Comparison of ENCODE assay signal across 27 mouse cellular contexts in the genomic region with DNA sequence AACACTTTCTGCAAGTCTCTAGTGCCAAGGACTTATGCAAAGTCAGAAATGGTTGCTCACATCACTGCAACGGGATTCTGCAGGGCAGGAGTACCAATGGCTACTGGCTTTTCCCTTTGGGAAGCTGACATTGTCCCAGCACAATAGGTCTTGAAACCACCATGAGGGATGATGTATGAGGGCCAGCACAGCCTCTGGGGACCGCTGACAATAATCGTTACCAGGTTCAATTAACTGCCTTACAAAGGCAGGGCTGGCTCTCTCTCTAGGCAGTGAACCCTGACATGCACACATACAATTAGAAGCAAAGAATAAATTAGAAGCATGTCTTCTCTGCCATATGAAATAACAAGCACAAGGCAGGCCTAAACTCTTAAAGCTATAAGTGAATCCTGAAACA.
DNase-seq lines count a peak whose midpoint lies in the region; ATAC-seq lines count a peak whose summit lies in the region.
"Had no signal": no experiment of that assay in that cellular context is flagged by ENCODE, and none has a peak within 500 bp of the region (broad histone marks: within the 10 kb centered on the region; RNA-seq: fewer than 3 reads in every experiment).

No protein-coding gene starts in this region.

- no peak overlapping the region for H3K4me3 ChIP-seq in hindbrain, embryonic 12.5 days
- H3K4me3 ChIP-seq in hindbrain, embryonic 16.5 days (ENCODE audit: low read length) = no peak overlapping the region
- no peak overlapping the region for H3K4me3 ChIP-seq in neural tube, embryonic 12.5 days
- H3K4me3 ChIP-seq in neural tube, embryonic 15.5 days (replicated peaks) = no peak overlapping the region
- H3K4me3 ChIP-seq in neural tube, embryonic 14.5 days (ENCODE audit: low read depth, low read length) = no peak overlapping the region
- H3K4me3 ChIP-seq: embryonic facial prominence, embryonic 15.5 days; forebrain, embryonic 13.5 days; left cerebral cortex, adult 2 months; limb, embryonic 13.5 days; lung, embryonic 15.5 days; midbrain, embryonic 15.5 days had no signal

- peak; percentile 60 for DNase-seq in embryo, embryonic 10 days (ENCODE audit: low spot score)
- DNase-seq in embryo, embryonic 9.5 days (ENCODE audit: extremely low spot score) = no peak
- DNase-seq in adrenal gland, adult 8-10 months = no peak
- DNase-seq: adrenal gland, adult 2 months; cerebellum, adult 8-10 months; cerebellum, postnatal 25 days; gastrocnemius, postnatal 14 days; heart, postnatal 36 days; kidney, adult 9 months; kidney, postnatal 14 days; lung, postnatal 36 days; thymus, adult 2 months had no signal

- peak; percentile 83 for ATAC-seq in hindbrain, embryonic 12.5 days (ENCODE audit: low FRiP score)
- no peak for ATAC-seq in hindbrain, embryonic 16.5 days
- peak; percentile 75 for ATAC-seq in neural tube, embryonic 12.5 days (ENCODE audit: low FRiP score, low read depth)
- no peak for ATAC-seq in neural tube, embryonic 15.5 days (ENCODE audit: low FRiP score)
- ATAC-seq in neural tube, embryonic 14.5 days (ENCODE audit: low read depth) = peak; percentile 34; the same call in 1 of the 2 replicates
- ATAC-seq: activated CD4-positive, CD25-positive, alpha-beta regulatory T cell, adult 4 months; forebrain, embryonic 13.5 days; intestine, postnatal 0 days; midbrain, embryonic 15.5 days had no signal

- H3K27me3 ChIP-seq in hindbrain, embryonic 12.5 days = no peaks in the 10 kb centered on the region
- H3K27me3 ChIP-seq in hindbrain, embryonic 16.5 days (replicated peaks; ENCODE audit: control insufficient read depth, insufficient read depth, low read length) = no peaks in the 10 kb centered on the region
- no peaks in the 10 kb centered on the region; the same call in 1 of the 2 replicates for H3K27me3 ChIP-seq in neural tube, embryonic 12.5 days (replicated peaks)
- no peaks in the 10 kb centered on the region; the same call in 1 of the 2 replicates for H3K27me3 ChIP-seq in neural tube, embryonic 15.5 days (replicated peaks)
- H3K27me3 ChIP-seq in neural tube, embryonic 14.5 days (ENCODE audit: control insufficient read depth, insufficient read depth, low read length) = no peaks in the 10 kb centered on the region
- H3K27me3 ChIP-seq: embryonic facial prominence, embryonic 15.5 days; forebrain, embryonic 13.5 days; lung, embryonic 15.5 days; midbrain, embryonic 15.5 days had no signal

- H3K9me3 ChIP-seq in hindbrain, embryonic 12.5 days (replicated peaks) = no peaks in the 10 kb centered on the region
- no peaks in the 10 kb centered on the region for H3K9me3 ChIP-seq in hindbrain, embryonic 16.5 days (ENCODE audit: control insufficient read depth, low read length)
- H3K9me3 ChIP-seq in neural tube, embryonic 12.5 days = no peaks in the 10 kb centered on the region
- H3K9me3 ChIP-seq in neural tube, embryonic 15.5 days (replicated peaks) = no peaks in the 10 kb centered on the region
- H3K9me3 ChIP-seq in neural tube, embryonic 14.5 days (ENCODE audit: control insufficient read depth, low read length) = no peaks in the 10 kb centered on the region
- H3K9me3 ChIP-seq: embryonic facial prominence, embryonic 15.5 days; forebrain, embryonic 13.5 days; limb, embryonic 13.5 days; lung, embryonic 15.5 days; midbrain, embryonic 15.5 days had no signal

- H3K9ac ChIP-seq in hindbrain, embryonic 12.5 days = no peak overlapping the region
- no peak overlapping the region for H3K9ac ChIP-seq in hindbrain, embryonic 16.5 days (ENCODE audit: low read depth, low read length)
- H3K9ac ChIP-seq in neural tube, embryonic 12.5 days = no peak overlapping the region
- H3K9ac ChIP-seq in neural tube, embryonic 15.5 days (replicated peaks) = no peak overlapping the region
- H3K9ac ChIP-seq in neural tube, embryonic 14.5 days (replicated peaks; ENCODE audit: low read depth, low read length) = no peak overlapping the region
- H3K9ac ChIP-seq: embryonic facial prominence, embryonic 15.5 days; forebrain, embryonic 13.5 days; limb, embryonic 13.5 days; lung, embryonic 15.5 days; midbrain, embryonic 15.5 days had no signal

- 19% methylated on average over 3 of the region's 3 CpGs for WGBS in hindbrain, embryonic 12.5 days
- WGBS in hindbrain, embryonic 16.5 days = 25% methylated on average over 3 of the region's 3 CpGs
- WGBS in neural tube, embryonic 12.5 days = 19% methylated on average over 3 of the region's 3 CpGs
- 24% methylated on average over 3 of the region's 3 CpGs for WGBS in neural tube, embryonic 15.5 days
- 23% methylated on average over 3 of the region's 3 CpGs for WGBS in neural tube, embryonic 14.5 days

- no peaks in the 10 kb centered on the region for H3K36me3 ChIP-seq in hindbrain, embryonic 12.5 days
- no peaks in the 10 kb centered on the region for H3K36me3 ChIP-seq in hindbrain, embryonic 16.5 days (ENCODE audit: control insufficient read depth, insufficient read depth, low read length)
- H3K36me3 ChIP-seq in neural tube, embryonic 12.5 days = no peaks in the 10 kb centered on the region
- H3K36me3 ChIP-seq in neural tube, embryonic 15.5 days = no peaks in the 10 kb centered on the region
- no peaks in the 10 kb centered on the region for H3K36me3 ChIP-seq in neural tube, embryonic 14.5 days (ENCODE audit: control insufficient read depth, insufficient read depth, low read length)
- H3K36me3 ChIP-seq: embryonic facial prominence, embryonic 15.5 days; limb, embryonic 13.5 days; lung, embryonic 15.5 days; midbrain, embryonic 15.5 days had no signal

- no peak overlapping the region for H3K4me2 ChIP-seq in hindbrain, embryonic 12.5 days (replicated peaks)
- H3K4me2 ChIP-seq in hindbrain, embryonic 16.5 days (ENCODE audit: low read length) = no peak overlapping the region
- H3K4me2 ChIP-seq in neural tube, embryonic 12.5 days (replicated peaks) = no peak overlapping the region
- H3K4me2 ChIP-seq in neural tube, embryonic 15.5 days = no peak overlapping the region
- H3K4me2 ChIP-seq in neural tube, embryonic 14.5 days (ENCODE audit: low read depth, low read length) = no peak overlapping the region
- H3K4me2 ChIP-seq: embryonic facial prominence, embryonic 15.5 days; forebrain, embryonic 13.5 days; heart, embryonic 11.5 days; limb, embryonic 13.5 days; liver, embryonic 11.5 days; lung, embryonic 15.5 days; midbrain, embryonic 15.5 days had no signal

- peak overlapping the region; percentile 60 for H3K27ac ChIP-seq in hindbrain, embryonic 12.5 days
- H3K27ac ChIP-seq in hindbrain, embryonic 16.5 days (ENCODE audit: low read depth, low read length) = no peak overlapping the region
- 0 out of 2 replicates have a peak overlapping the region, but pooled peaks have one; percentile 29 for H3K27ac ChIP-seq in neural tube, embryonic 12.5 days
- no peak overlapping the region for H3K27ac ChIP-seq in neural tube, embryonic 15.5 days (replicated peaks)
- H3K27ac ChIP-seq in neural tube, embryonic 14.5 days (ENCODE audit: low read depth, low read length) = no peak overlapping the region
- H3K27ac ChIP-seq: embryonic facial prominence, embryonic 15.5 days; forebrain, embryonic 13.5 days; left cerebral cortex, adult 2 months; limb, embryonic 13.5 days; lung, embryonic 15.5 days; midbrain, embryonic 15.5 days had no signal

- peaks cover 33% of the 10 kb centered on the region for H3K4me1 ChIP-seq in hindbrain, embryonic 12.5 days
- peaks cover 3% of the 10 kb centered on the region; the same call in 1 of the 2 replicates for H3K4me1 ChIP-seq in hindbrain, embryonic 16.5 days (ENCODE audit: control insufficient read depth, insufficient read depth, low read depth, low read length)
- peaks cover 21% of the 10 kb centered on the region; the same call in 1 of the 2 replicates for H3K4me1 ChIP-seq in neural tube, embryonic 12.5 days
- H3K4me1 ChIP-seq in neural tube, embryonic 15.5 days = 0 out of 2 replicates have a peak, but pooled peaks cover 4% of the 10 kb centered on the region
- peaks cover 11% of the 10 kb centered on the region; the same call in 1 of the 2 replicates for H3K4me1 ChIP-seq in neural tube, embryonic 14.5 days (ENCODE audit: control insufficient read depth, insufficient read depth, low read length)
- H3K4me1 ChIP-seq: embryonic facial prominence, embryonic 15.5 days; lung, embryonic 15.5 days had no signal

Comparison
In these comparisons a context has a peak if more than half of its experiments do, and no peak if none do; other contexts are left out.
1. ATAC-seq: peak in hindbrain, embryonic 12.5 days (single experiment), neural tube, embryonic 12.5 days (single experiment) and neural tube, embryonic 14.5 days (single experiment); none in hindbrain, embryonic 16.5 days (single experiment) and neural tube, embryonic 15.5 days (single experiment).
2. H3K27ac ChIP-seq: peak in hindbrain, embryonic 12.5 days (single experiment) and neural tube, embryonic 12.5 days (single experiment); none in hindbrain, embryonic 16.5 days (single experiment), neural tube, embryonic 15.5 days (single experiment) and neural tube, embryonic 14.5 days (single experiment).